ENCODE assay signal across 8 mouse cellular contexts in the genomic region with DNA sequence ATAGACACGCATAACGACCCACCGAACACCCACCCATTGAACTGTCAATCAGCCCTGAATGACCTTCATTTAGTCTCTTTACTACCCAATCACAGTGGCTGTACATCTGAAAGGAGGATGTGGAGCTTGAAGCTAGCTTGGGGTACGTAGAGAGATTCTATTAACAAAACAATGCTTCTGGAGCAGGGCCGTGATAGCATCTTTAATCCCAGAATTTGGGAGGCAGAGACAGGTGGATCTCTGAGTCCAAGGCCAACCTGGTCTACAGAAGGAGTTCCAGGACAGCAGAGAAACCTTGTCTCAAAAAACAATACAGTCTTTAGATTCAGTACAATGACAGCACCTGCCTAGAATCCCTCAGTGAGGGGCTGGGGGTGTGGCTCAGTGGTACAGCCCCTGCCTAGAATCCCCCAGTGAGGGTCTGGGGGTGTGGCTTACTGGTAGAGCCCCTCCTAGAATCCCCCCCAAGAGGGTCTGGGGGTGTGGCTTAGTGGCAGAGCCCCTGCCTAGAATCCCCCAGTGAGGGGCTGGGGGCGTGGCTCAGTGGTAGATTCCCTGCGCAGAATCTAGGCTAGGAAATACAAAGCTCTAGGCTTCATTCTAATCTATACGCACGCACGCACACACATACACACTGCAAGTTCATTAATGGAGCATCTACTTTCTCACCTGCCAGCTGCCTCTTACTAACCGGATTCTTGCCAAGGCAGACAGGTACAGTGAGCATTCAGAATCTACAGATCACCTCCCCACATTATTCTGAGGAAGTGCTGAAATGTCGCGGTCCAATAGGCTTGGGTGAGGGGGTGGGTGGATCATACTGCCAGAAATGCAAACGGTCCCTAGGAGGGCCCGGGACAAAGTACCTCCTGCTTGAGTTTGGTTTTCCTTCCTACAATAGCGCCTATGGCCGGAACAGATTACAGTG. TPM values are rescaled to one million over a fixed set of nuclear protein-coding genes. Genes with fewer than 3 reads are reported as not detected.
A peak's percentile ranks its signal among the peaks of the same experiment; 100 is the strongest.
DNase-seq lines count a peak whose midpoint lies in the region; ATAC-seq lines count a peak whose summit lies in the region.

No protein-coding gene starts in this region.

- H3K4me2 ChIP-seq in lung, embryonic 16.5 days (ENCODE audit: low read depth, low read length) = peak overlapping the region; percentile 68
- H3K4me2 ChIP-seq in intestine, embryonic 16.5 days (ENCODE audit: low read depth, low read length) = peak overlapping the region; percentile 68
- peak overlapping the region; percentile 65 for H3K4me2 ChIP-seq in neural tube, embryonic 14.5 days (ENCODE audit: low read depth, low read length)

- H3K4me1 ChIP-seq in lung, embryonic 16.5 days (replicated peaks; ENCODE audit: control insufficient read depth, insufficient read depth, low read length) = peaks cover 24% of the 10 kb centered on the region
- peaks cover 35% of the 10 kb centered on the region for H3K4me1 ChIP-seq in embryonic facial prominence, embryonic 10.5 days
- H3K4me1 ChIP-seq in intestine, embryonic 16.5 days (ENCODE audit: control insufficient read depth, insufficient read depth, low read length) = peaks cover 38% of the 10 kb centered on the region
- peaks cover 11% of the 10 kb centered on the region; the same call in 1 of the 2 replicates for H3K4me1 ChIP-seq in neural tube, embryonic 14.5 days (ENCODE audit: control insufficient read depth, insufficient read depth, low read length)

- H3K9me3 ChIP-seq in lung, embryonic 16.5 days (ENCODE audit: control insufficient read depth, low read length) = no peaks in the 10 kb centered on the region
- H3K9me3 ChIP-seq in embryonic facial prominence, embryonic 10.5 days = 0 out of 2 replicates have a peak, but pooled peaks cover 10% of the 10 kb centered on the region
- H3K9me3 ChIP-seq in intestine, embryonic 16.5 days (ENCODE audit: control insufficient read depth, low read length) = no peaks in the 10 kb centered on the region
- H3K9me3 ChIP-seq in neural tube, embryonic 14.5 days (ENCODE audit: control insufficient read depth, low read length) = no peaks in the 10 kb centered on the region

- peak overlapping the region; percentile 77 for H3K27ac ChIP-seq in lung, embryonic 16.5 days (ENCODE audit: low read length)
- 0 out of 2 replicates have a peak overlapping the region, but pooled peaks have one; percentile 45 for H3K27ac ChIP-seq in embryonic facial prominence, embryonic 10.5 days (replicated peaks)
- peak overlapping the region; percentile 89 for H3K27ac ChIP-seq in intestine, embryonic 16.5 days (ENCODE audit: low read length)
- H3K27ac ChIP-seq in neural tube, embryonic 14.5 days (ENCODE audit: low read depth, low read length) = no peak overlapping the region

- peak overlapping the region; percentile 52 for H3K4me3 ChIP-seq in lung, embryonic 16.5 days (ENCODE audit: low read length)
- H3K4me3 ChIP-seq in embryonic facial prominence, embryonic 10.5 days = peak overlapping the region; percentile 58
- H3K4me3 ChIP-seq in intestine, embryonic 16.5 days (ENCODE audit: low read length) = peak overlapping the region; percentile 48
- peak overlapping the region; percentile 35 for H3K4me3 ChIP-seq in neural tube, embryonic 14.5 days (ENCODE audit: low read depth, low read length)

- no peak for DNase-seq in lung, postnatal 10 days
- no peak for DNase-seq in embryonic facial prominence, embryonic 10.5 days (ENCODE audit: low spot score)
- DNase-seq in adrenal gland, postnatal 25 days = no peak
- DNase-seq in cerebellum, postnatal 36 days = no peak
- no peak for DNase-seq in layer of hippocampus, adult 9-10 months (ENCODE audit: low spot score)

- ATAC-seq in lung, embryonic 16.5 days (ENCODE audit: low read depth) = peak; percentile 36
- ATAC-seq in intestine, embryonic 16.5 days = peak; percentile 27
- ATAC-seq in neural tube, embryonic 14.5 days (ENCODE audit: low read depth) = 0 out of 2 replicates have a peak, but pooled peaks have one; percentile 9

- WGBS in lung, embryonic 16.5 days = 28% methylated on average over 17 of the region's 17 CpGs
- 30% methylated on average over 17 of the region's 17 CpGs for WGBS in embryonic facial prominence, embryonic 10.5 days
- whole genome bisulfite sequencing in intestine, embryonic 16.5 days = 36% methylated on average over 17 of the region's 17 CpGs
- WGBS in neural tube, embryonic 14.5 days = 29% methylated on average over 17 of the region's 17 CpGs

- peak overlapping the region; percentile 64 for H3K9ac ChIP-seq in lung, embryonic 16.5 days (ENCODE audit: low read length)
- H3K9ac ChIP-seq in intestine, embryonic 16.5 days (ENCODE audit: low read depth, low read length) = peak overlapping the region; percentile 65
- H3K9ac ChIP-seq in neural tube, embryonic 14.5 days (replicated peaks; ENCODE audit: low read depth, low read length) = peak overlapping the region; percentile 43; the same call in 1 of the 2 replicates

- no peaks in the 10 kb centered on the region for H3K36me3 ChIP-seq in lung, embryonic 16.5 days (ENCODE audit: control insufficient read depth, insufficient read depth, low read length)
- no peaks in the 10 kb centered on the region for H3K36me3 ChIP-seq in embryonic facial prominence, embryonic 10.5 days (replicated peaks)
- H3K36me3 ChIP-seq in intestine, embryonic 16.5 days (ENCODE audit: control insufficient read depth, insufficient read depth, low read length) = 0 out of 2 replicates have a peak, but pooled peaks cover 2% of the 10 kb centered on the region
- no peaks in the 10 kb centered on the region for H3K36me3 ChIP-seq in neural tube, embryonic 14.5 days (ENCODE audit: control insufficient read depth, insufficient read depth, low read length)

- H3K27me3 ChIP-seq in lung, embryonic 16.5 days (ENCODE audit: control insufficient read depth, insufficient read depth, low read depth, low read length) = peaks cover 7% of the 10 kb centered on the region; the same call in 1 of the 2 replicates
- peaks cover 99% of the 10 kb centered on the region for H3K27me3 ChIP-seq in embryonic facial prominence, embryonic 10.5 days (replicated peaks; ENCODE audit: low read depth, poor library complexity, severe bottlenecking)
- H3K27me3 ChIP-seq in intestine, embryonic 16.5 days (replicated peaks; ENCODE audit: control insufficient read depth, insufficient read depth, low read length) = no peaks in the 10 kb centered on the region; the same call in 1 of the 2 replicates
- H3K27me3 ChIP-seq in neural tube, embryonic 14.5 days (ENCODE audit: control insufficient read depth, insufficient read depth, low read length) = peaks cover 27% of the 10 kb centered on the region

RNA-seq across cellular contexts. Expression of a gene that starts 7.0 kb away (rescaled TPM):
- polyA plus RNA-seq in lung, embryonic 16.5 days (2015; fragmentation: Nextera tagmentation; extraction: Ambion mirVana) = 5.4 and 5.7 TPM in 2 replicates
- 1.7 TPM in 2 replicates for polyA plus RNA-seq in embryonic facial prominence, embryonic 10.5 days (2016; fragmentation: Nextera tagmentation; extraction: Ambion mirVana)
- 15.5 and 15.6 TPM in 2 replicates for polyA plus RNA-seq in intestine, embryonic 16.5 days (2015; fragmentation: Nextera tagmentation; extraction: Ambion mirVana)
- polyA plus RNA-seq in neural tube, embryonic 14.5 days (2014; fragmentation: Nextera tagmentation; extraction: Ambion mirVana) = 0.24 and 1.2 TPM in 2 replicates
- 26.5 and 34.5 TPM in 2 replicates for total RNA-seq in adrenal gland, postnatal 25 days (2021)

RNA-seq across cellular contexts. Expression of a gene that starts 19.0 kb away (rescaled TPM):
- 17.8 and 18.8 TPM in 2 replicates for polyA plus RNA-seq in lung, embryonic 16.5 days (2015; fragmentation: Nextera tagmentation; extraction: Ambion mirVana)
- 1.9 and 2.9 TPM in 2 replicates for polyA plus RNA-seq in embryonic facial prominence, embryonic 10.5 days (2016; fragmentation: Nextera tagmentation; extraction: Ambion mirVana)
- 32.6 and 42.1 TPM in 2 replicates for polyA plus RNA-seq in intestine, embryonic 16.5 days (2015; fragmentation: Nextera tagmentation; extraction: Ambion mirVana)
- 0.54 TPM in 1 of 2 replicates, not detected in the other for polyA plus RNA-seq in neural tube, embryonic 14.5 days (2014; fragmentation: Nextera tagmentation; extraction: Ambion mirVana)
- 0.55 TPM in 1 of 2 replicates, not detected in the other for total RNA-seq in adrenal gland, postnatal 25 days (2021)

RNA-seq across cellular contexts. Expression of a gene that starts 36.2 kb away (rescaled TPM):
- 0.15 TPM in 1 of 2 replicates, not detected in the other for polyA plus RNA-seq in lung, embryonic 16.5 days (2015; fragmentation: Nextera tagmentation; extraction: Ambion mirVana)
- polyA plus RNA-seq in embryonic facial prominence, embryonic 10.5 days (2016; fragmentation: Nextera tagmentation; extraction: Ambion mirVana) = not detected in 2 replicates
- polyA plus RNA-seq in intestine, embryonic 16.5 days (2015; fragmentation: Nextera tagmentation; extraction: Ambion mirVana) = 0.13 and 0.27 TPM in 2 replicates
- 9.5 and 11.6 TPM in 2 replicates for polyA plus RNA-seq in neural tube, embryonic 14.5 days (2014; fragmentation: Nextera tagmentation; extraction: Ambion mirVana)
- total RNA-seq in adrenal gland, postnatal 25 days (2021) = 0.55 and 1.6 TPM in 2 replicates

RNA-seq across cellular contexts. Expression of a gene that starts 44.7 kb away (rescaled TPM):
- polyA plus RNA-seq in lung, embryonic 16.5 days (2015; fragmentation: Nextera tagmentation; extraction: Ambion mirVana) = 347 and 379 TPM in 2 replicates
- polyA plus RNA-seq in embryonic facial prominence, embryonic 10.5 days (2016; fragmentation: Nextera tagmentation; extraction: Ambion mirVana) = 68.3 and 79.4 TPM in 2 replicates
- polyA plus RNA-seq in intestine, embryonic 16.5 days (2015; fragmentation: Nextera tagmentation; extraction: Ambion mirVana) = 58.7 and 62.7 TPM in 2 replicates
- 9.3 and 16.0 TPM in 2 replicates for polyA plus RNA-seq in neural tube, embryonic 14.5 days (2014; fragmentation: Nextera tagmentation; extraction: Ambion mirVana)
- total RNA-seq in adrenal gland, postnatal 25 days (2021) = 37.2 TPM in 2 replicates

RNA-seq across cellular contexts. Expression of a gene that starts 45.5 kb away (rescaled TPM):
- polyA plus RNA-seq in lung, embryonic 16.5 days (2015; fragmentation: Nextera tagmentation; extraction: Ambion mirVana) = not detected in 2 replicates
- polyA plus RNA-seq in embryonic facial prominence, embryonic 10.5 days (2016; fragmentation: Nextera tagmentation; extraction: Ambion mirVana) = not detected in 2 replicates
- polyA plus RNA-seq in intestine, embryonic 16.5 days (2015; fragmentation: Nextera tagmentation; extraction: Ambion mirVana) = not detected in 2 replicates
- polyA plus RNA-seq in neural tube, embryonic 14.5 days (2014; fragmentation: Nextera tagmentation; extraction: Ambion mirVana) = 0.37 and 0.40 TPM in 2 replicates
- not detected in 2 replicates for total RNA-seq in adrenal gland, postnatal 25 days (2021)
